Mouse (Mus musculus) ES-E14 (cell line): ENCODE results near the gene Zbp1.

Source experiments
- CHD2 ChIP-seq: IDR thresholded peaks from 2 replicates; pipeline ENCODE4 v1.6.1; 2014; ENCODE audit warnings: mild to moderate bottlenecking, low read depth, low read length, inconsistent platforms
- HCFC1 ChIP-seq: IDR thresholded peaks from 2 replicates; pipeline ENCODE4 v1.6.1; 2012; ENCODE audit warnings: low read length, inconsistent platforms, borderline replicate concordance; ENCODE audit not compliant: insufficient read depth
- MAFK ChIP-seq: IDR thresholded peaks from 2 replicates; pipeline ENCODE4 v1.6.1; 2014; ENCODE audit warnings: mild to moderate bottlenecking, low read depth, low read length, inconsistent platforms; ENCODE audit not compliant: insufficient read depth
- ZC3H11A ChIP-seq: IDR thresholded peaks from 2 replicates; pipeline ENCODE4 v1.6.1; 2012; ENCODE audit warnings: low read depth, mild to moderate bottlenecking, inconsistent platforms, low read length, borderline replicate concordance
- ZNF384 ChIP-seq: IDR thresholded peaks from 2 replicates; pipeline ENCODE4 v1.6.1; 2012; ENCODE audit warnings: low read depth, low read length, inconsistent platforms

- no peak for TF ChIP-seq ZC3H11A
- no peak for TF ChIP-seq HCFC1
- TF ChIP-seq MAFK = no peak
- TF ChIP-seq ZNF384 = no peak
- no peak for TF ChIP-seq CHD2
These were observed 1.5 kb downstream of the Zbp1 start for GRCm38 (mm10) chr2:173217246-173217645.
